Mouse (Mus musculus) C2C12 (cell line): ENCODE results near the gene Rnf145.

Source experiments
- CEBPB ChIP-seq: IDR thresholded peaks from one replicate; pipeline ENCODE4 v1.6.1; 2011; ENCODE audit warnings: low read depth, mild to moderate bottlenecking, control low read depth, moderate library complexity
- CTCF ChIP-seq: IDR thresholded peaks from one replicate; pipeline ENCODE4 v1.5.1; 2011; ENCODE audit not compliant: control insufficient read depth, insufficient read depth, insufficient read length
- FOSL1 ChIP-seq: IDR thresholded peaks from one replicate; pipeline ENCODE4 v1.8.0; 2011; ENCODE audit warnings: mild to moderate bottlenecking, low read length; ENCODE audit not compliant: poor library complexity, insufficient read depth, severe bottlenecking
- MAX ChIP-seq: IDR thresholded peaks from one replicate; pipeline ENCODE4 v1.6.1; 2011; ENCODE audit warnings: mild to moderate bottlenecking, control low read depth
- MYOD1 ChIP-seq: IDR thresholded peaks from one replicate; pipeline ENCODE4 v1.6.1; 2011; ENCODE audit warnings: low read depth; ENCODE audit not compliant: control insufficient read depth, insufficient read length
- MYOG ChIP-seq: IDR thresholded peaks from one replicate; pipeline ENCODE4 v1.6.1; 2011; ENCODE audit not compliant: control insufficient read depth, insufficient read length; ENCODE audit errors: extremely low read depth
- USF1 ChIP-seq: IDR thresholded peaks from one replicate; pipeline ENCODE4 v1.6.1; 2011; ENCODE audit warnings: low read depth, mild to moderate bottlenecking, control low read depth, moderate library complexity

DNA sequence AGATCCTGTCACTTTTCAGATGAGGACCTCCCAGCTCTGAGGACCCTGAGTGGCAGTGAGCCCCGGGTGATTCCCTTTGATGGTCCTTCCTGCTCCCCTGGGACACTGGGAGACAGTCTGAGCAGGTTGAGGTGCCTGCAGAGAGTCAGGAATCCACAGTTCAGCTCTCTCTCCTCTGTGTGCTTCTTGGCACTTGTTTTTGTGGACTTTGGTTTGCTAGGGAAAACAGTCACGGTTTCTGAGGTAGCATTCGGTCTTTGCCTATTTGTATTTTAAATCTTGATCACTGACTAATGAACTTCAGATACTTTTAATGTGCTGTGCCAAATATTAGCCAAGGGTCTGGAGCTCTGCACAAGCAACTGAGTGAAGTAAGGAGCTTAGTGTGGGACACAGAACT is 54.6 kb downstream of the Rnf145 start:
- no peak for TF ChIP-seq CTCF
- no peak for TF ChIP-seq MYOG
- TF ChIP-seq MYOD1: no peak
- TF ChIP-seq MAX: no peak
- no peak for TF ChIP-seq USF1
- no peak for TF ChIP-seq CEBPB
- no peak for TF ChIP-seq FOSL1
